Mouse (Mus musculus): ENCODE data around the gene Rnf7.
A peak's percentile ranks its signal among the peaks of the same experiment; 100 is the strongest.

The Rnf7 gene

GRCm38 (mm10) chr9:96469556-96470265, 8.8 kb downstream of the Rnf7 start:
- no peak for DNase-seq

- no peak for DNase-seq
These were observed 14.8 kb downstream of the Rnf7 start for GRCm38 (mm10) chr9:96463708-96464107.

GRCm38 (mm10) chr9:96461607-96462006, 16.9 kb downstream of the Rnf7 start:
- DNase-seq: no peak

- no peak for DNase-seq
These were observed 18.2 kb downstream of the Rnf7 start for GRCm38 (mm10) chr9:96460117-96460865.

- no peak for DNase-seq
These were observed 22.9 kb downstream of the Rnf7 start for GRCm38 (mm10) chr9:96455618-96456017.

- no peak for DNase-seq
These were observed 25.5 kb downstream of the Rnf7 start for GRCm38 (mm10) chr9:96452956-96453355.

GRCm38 (mm10) chr9:96450900-96451720, 27.4 kb downstream of the Rnf7 start:
- DNase-seq: no peak

- DNase-seq: no peak
These were observed 29.0 kb downstream of the Rnf7 start for GRCm38 (mm10) chr9:96449514-96449913.

GRCm38 (mm10) chr9:96445351-96445750, 33.1 kb downstream of the Rnf7 start:
- DNase-seq: no peak

- DNase-seq: no peak
These were observed 36.4 kb downstream of the Rnf7 start for GRCm38 (mm10) chr9:96442081-96442480.

- DNase-seq: peak; percentile 48
These were observed 40.1 kb downstream of the Rnf7 start for GRCm38 (mm10) chr9:96438334-96438871.

GRCm38 (mm10) chr9:96437805-96438333, 40.6 kb downstream of the Rnf7 start:
- DNase-seq: peak; percentile 76

GRCm38 (mm10) chr9:96436901-96437804, 41.3 kb downstream of the Rnf7 start:
- DNase-seq: no peak

GRCm38 (mm10) chr9:96432575-96432974, 45.9 kb downstream of the Rnf7 start:
- DNase-seq: no peak

GRCm38 (mm10) chr9:96431081-96431480, 47.4 kb downstream of the Rnf7 start:
- no peak for DNase-seq

- DNase-seq: no peak
These were observed 50.0 kb downstream of the Rnf7 start for GRCm38 (mm10) chr9:96428336-96429046.

- DNase-seq: no peak
These were observed 54.4 kb downstream of the Rnf7 start for GRCm38 (mm10) chr9:96424027-96424426.

Measured in embryo, embryonic 11 days (tissue).